Mouse (Mus musculus) kidney, adult 18-20 months (tissue): ENCODE measurements around the gene Pou2f1.

Experiments used
- DNase-seq: peaks from one replicate; pipeline ENCODE4 v3.0.0; 2021

Gene Pou2f1

DNA sequence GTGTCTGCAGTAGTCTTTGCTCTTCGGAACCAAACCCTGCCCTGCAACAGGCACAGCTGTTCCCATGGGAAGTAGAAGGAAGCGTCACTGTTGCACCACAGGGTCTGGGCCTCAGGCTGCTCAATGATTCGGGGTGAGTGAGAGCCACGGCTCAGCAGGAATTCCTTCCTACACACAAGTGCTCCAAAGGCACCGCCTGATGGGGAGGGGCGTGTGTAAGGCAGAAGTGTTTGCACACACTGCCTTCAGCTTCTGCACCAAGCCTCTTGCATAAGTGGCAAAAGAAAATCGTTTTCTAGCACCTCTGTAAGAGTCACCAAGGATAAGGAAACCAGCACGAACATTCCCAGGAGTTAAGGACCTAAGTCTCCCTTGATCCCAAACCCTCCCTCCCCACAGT lies 127.8 kb downstream of the Pou2f1 start:
- no peak for DNase-seq

DNA sequence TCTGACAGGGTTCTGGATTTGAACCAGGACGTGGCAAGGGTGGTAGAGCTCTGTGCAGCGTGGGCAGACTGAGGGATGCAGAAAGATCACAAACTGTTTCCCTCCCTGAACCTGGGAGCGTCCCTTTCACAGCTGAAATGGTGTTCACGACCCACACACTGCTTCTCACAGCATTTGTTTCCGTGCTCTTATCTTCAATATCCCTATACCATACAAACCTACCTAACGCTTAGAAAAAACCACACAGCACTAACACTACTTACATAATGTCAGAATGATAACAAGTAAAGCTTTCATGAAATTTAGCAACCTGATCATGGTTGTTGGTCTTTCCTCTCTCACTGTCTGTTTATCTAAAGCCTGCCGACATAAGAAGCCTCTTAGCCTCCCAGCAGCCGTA lies 133.8 kb downstream of the Pou2f1 start:
- no peak for DNase-seq

DNA sequence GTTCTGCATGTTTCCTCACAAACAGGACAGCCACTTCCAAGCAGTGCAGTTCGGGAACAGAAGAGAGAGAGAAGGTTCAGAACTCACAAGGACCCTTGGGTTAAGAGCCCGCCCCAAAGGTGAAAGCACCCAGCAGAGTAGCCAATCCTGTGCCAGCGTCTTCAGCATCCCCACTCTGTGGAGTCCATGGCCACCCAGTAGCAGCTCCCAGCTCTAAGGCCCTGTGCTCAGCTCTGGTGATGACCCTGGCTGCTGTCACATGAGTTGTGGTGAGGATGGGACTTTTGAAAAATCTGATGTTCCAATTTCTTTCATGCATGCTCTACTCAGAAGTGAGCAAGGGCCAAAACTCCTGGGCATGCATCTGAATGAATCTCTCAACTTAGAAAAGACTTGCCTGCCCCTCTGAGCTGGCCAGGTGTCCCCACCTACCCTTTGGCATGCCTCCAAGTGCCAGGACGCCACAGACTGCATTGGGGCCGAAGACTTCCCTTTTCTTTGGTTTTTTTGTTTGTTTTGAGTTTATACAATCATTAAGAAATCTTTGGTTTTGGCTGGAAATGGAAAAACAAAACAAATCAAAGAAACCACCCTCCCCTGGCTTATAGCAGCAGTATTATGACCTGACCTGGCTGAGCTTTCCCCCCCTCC lies 135.7 kb downstream of the Pou2f1 start:
- DNase-seq = no peak

DNA sequence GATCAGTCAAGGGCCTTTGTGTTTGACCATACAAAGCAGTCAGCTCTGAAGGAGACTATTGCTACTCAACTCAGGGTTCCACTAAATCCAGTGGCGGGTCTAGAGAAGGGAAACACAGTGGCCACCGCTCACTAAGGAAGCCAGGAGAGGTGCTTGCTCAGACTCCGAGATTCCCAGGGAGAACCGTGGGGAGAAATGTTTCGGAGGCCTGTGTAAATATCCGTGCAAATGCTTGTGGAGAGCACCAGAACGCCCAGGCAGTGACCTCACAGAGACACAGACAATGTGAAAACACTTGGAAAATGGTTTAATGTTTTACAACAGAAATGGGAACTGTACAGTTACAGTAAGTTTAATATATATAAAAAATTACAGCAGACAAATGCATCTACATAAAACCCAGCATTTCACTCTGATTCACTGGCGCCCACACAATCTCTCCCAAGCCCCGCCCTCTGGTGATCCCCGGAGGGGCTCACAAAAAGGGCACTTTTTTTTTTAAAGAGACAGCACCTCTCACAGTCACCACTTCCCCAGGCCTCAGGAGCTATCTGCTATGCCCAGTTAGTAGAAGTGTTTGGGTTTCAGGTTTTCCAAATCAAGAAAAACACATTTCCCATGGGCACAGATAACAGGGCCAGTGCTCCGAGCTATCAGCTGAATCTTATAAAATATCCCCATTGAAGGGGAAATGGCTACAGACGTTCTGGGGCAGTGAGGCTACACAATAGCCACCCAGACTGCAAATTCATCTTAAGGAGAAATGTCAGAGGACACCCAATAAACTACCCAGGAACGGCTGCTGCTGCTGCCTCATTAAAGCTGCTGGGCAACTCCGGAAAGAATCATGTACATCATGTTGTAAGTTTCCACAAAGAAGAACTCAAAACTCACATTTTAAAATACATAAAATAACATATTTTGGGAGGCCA lies 137.3 kb downstream of the Pou2f1 start:
- no peak for DNase-seq

DNA sequence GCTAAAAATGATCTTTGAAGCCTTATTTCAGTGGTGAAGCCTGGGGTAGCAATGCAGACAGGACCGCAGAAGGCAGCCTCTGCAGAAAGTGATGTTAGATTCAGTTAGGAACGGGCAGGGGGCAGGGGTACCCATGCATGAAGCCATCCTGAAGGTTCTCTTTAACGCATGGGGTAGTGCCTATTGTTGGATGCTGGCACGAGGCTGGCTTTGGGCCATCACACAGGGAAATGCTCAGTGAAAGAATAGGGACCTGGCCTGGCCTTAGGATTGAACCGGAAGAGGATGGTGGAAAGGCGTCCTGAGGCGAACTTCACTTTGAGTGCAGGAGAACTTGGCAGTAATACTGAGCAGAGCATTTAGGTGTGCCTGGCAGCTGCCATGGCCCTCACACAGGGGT lies 140.4 kb downstream of the Pou2f1 start:
- DNase-seq = no peak

DNA sequence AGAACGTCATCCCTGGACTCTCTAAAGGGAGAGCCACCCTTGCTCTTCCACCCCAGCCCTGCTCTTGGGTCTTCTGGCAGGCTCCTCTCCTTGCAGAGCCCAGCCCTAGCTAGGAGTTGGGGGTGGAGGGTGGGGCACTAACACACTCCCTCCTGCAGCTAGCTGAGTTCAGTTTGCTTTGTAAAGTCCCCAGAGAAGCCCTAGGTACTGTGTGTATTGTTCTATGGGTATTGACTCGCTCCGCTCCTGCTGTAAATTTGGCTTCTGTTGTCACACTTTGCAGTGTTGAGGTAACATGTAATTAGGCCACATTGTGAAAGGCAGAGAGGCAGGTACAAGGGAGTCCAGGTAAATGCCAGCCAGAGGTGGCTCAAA lies 141.3 kb downstream of the Pou2f1 start:
- no peak for DNase-seq

DNA sequence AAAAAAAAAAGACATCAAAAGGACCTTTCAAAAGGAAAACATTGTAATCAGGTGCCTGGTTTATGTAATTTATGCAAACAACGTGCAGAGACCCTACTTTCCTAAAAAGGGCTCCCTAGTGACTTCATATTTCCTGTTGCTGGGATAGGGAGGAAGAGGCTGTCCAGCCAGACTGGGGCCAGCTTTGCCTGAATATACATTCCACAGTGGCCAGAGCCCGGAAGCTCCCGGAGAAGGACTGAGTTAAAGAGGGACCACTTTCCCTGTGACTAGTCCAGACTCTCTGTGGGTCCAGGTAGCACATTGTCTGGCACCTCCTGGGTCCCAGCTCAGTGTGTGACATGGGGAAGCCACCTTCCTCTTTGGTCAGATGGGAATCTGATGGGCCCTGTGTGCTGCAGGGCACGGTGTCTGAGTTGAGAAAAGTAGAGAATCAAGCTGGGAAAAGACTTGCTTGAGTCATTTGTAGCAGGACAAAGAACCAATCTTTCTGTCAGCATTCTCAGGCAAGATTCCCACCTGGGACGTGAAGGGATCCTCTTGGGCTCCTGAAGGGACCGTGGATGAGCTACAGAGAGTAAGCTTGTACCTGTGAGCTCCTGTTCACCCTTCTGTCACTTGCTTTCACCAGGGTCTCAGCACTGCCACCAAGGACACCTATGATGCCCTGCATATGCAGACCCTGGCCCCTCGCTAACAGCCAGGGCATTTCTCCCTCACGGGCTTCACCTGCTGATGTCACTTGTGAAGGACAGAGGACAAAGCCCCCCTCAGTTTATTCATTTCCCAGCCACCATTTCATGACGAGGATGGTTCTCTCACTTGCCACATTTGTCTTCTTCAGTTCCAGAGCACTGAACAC lies 141.9 kb downstream of the Pou2f1 start:
- DNase-seq = no peak

DNA sequence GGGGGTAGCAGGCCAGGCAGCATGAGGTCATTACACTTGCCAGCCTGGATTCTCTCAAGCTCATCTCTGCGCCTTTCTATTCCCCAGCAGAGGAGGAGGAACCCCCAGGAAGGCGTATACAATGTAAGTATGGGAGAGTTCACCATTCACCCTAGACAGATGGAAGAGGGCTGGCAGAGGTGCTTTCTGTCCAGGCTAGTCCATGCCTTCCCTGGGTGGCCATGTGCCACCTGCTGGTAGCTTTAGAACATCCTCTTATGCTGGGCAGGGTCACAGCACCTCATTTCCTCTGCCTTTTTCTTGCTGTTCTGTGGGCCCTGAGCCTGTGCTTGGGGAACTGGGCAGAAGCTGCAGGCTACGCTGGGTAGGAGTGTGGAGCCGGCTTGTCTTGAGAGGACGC lies 144.1 kb downstream of the Pou2f1 start:
- peak; percentile 17 for DNase-seq

DNA sequence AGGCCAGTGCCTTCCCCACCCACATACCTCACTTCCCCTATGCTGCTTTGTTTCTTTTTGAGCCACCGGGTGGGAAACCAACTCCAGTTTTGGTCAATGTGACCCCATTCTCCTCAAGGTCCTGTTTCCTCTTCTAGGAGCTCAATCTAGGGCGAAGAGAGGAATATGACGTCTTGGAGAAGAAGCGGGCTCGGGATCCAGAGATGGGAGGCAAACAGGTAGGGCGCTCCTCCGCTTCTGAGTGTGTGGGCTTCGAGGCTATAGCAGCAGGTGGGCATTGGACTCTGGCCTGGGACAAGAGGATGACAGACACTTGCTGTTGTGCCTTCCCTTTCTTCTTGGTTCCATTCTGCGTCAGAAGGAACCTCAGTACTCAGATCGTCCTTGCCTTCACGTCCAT lies 145.2 kb downstream of the Pou2f1 start:
- DNase-seq = no peak

DNA sequence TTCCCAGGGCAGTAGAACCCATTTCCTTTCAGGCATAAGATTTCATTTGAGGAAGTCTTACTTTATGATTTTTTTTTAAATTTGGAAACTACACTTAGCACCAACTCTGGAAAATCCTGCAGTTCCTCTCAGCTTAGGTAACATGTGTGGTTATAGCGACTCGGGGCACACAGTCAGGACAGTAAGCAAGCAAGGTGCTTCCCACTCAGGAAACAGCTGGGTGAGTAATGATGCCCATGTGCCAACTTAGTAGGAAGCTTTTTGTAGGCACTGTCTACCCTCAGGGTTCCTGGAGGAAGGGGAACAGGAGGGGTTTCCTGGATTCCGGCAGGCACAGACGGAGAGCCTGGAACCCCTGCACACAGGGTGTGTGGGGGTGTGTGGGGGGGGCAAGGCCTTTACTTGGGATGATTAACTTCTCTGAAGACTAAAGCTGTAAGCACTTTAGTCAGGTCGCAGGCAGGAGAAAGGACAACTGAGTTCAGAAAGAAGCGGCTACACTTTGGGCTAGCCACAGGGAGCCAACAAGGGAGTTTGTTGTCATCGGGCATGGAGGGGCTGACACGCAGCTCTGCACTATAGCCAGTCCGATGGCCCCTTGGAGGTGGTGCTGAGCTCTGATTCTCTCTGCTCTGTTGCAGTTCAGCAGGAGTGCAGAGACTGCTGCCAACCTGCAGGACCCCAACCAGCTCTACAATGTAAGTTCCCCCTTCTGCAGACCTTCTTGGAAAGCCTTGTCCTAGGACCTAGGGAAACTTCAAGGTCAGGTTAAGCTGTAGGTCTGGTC lies 146.5 kb downstream of the Pou2f1 start:
- peak; percentile 2 for DNase-seq

DNA sequence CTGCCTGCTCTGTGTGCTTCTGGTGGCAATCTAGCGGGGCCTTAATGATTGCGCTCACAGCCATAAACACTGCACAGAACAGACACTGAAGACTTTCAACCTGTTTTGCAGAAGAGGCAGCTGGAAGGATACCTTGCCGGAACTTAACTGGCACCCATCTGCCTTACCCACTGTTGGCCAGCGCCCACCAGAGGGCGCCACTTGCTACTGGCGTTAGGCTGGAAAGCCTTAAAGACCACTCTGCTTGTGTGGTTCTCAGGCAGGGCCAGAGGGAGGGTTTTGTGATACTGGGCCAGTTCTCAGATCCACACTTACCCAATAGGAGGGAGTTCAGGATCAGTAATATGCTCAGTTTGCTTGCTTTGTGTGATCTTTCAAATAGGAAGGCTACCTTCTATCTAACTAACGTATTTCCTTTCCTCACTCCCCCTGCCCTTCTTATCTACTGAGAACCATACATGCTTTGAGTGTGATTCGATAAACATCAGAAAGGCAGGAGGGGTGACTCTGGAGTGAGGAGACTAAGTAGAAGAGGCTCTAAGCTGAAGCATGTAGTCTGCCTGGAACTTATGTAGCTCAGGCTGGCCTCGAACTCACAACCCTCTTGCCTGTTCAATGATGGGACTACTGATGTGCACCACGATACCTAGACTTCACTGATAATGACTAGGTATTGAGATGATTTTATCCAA lies 148.6 kb downstream of the Pou2f1 start:
- DNase-seq = peak; percentile 75

DNA sequence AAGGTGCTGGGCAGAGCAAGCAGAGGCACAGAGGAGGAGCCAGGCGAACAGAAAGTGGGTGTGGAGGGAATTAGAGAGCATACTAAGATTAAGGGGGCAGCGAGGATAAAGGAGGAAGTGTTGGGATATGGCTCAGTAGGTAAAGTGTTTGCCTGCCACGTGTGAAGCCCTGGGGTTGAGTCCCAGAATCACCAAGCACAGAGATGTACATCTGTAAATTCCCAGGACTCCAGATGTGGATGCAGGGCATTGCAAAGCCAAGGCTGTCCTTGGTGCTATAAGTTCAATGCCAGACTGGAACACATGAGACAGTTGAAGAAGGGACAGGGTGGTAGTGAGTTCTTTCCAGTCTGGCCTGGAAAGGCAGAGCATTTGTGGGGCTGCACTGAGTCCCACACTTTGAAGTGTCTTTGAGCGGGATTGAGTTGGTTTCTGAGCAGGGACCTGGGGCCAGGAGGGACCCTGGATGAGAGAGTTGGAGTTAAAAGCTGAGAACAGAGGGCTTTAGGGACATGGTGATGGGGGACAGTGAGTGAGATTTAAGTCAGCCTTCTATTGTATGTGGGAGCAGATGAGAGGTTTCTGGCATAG lies 149.3 kb downstream of the Pou2f1 start:
- no peak for DNase-seq

DNA sequence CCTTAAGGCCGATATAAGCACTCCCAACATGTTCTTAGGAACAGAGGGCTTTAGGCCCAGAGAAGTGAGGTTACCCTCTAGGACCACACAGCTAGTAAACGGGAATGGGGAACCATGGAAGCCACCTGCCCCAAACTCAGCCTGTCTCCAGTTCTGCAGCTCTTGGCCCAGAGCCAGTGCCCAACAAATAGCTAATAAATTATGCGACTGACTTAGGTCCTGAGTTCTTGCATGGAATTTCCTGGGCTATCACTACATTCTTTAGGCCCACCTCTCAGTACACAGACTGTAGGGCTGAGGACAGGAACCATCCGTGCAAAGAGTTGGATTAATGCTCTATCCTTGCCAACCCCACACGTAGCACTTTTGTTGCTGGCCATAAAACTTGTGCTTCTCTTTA lies 150.3 kb downstream of the Pou2f1 start:
- DNase-seq = no peak

DNA sequence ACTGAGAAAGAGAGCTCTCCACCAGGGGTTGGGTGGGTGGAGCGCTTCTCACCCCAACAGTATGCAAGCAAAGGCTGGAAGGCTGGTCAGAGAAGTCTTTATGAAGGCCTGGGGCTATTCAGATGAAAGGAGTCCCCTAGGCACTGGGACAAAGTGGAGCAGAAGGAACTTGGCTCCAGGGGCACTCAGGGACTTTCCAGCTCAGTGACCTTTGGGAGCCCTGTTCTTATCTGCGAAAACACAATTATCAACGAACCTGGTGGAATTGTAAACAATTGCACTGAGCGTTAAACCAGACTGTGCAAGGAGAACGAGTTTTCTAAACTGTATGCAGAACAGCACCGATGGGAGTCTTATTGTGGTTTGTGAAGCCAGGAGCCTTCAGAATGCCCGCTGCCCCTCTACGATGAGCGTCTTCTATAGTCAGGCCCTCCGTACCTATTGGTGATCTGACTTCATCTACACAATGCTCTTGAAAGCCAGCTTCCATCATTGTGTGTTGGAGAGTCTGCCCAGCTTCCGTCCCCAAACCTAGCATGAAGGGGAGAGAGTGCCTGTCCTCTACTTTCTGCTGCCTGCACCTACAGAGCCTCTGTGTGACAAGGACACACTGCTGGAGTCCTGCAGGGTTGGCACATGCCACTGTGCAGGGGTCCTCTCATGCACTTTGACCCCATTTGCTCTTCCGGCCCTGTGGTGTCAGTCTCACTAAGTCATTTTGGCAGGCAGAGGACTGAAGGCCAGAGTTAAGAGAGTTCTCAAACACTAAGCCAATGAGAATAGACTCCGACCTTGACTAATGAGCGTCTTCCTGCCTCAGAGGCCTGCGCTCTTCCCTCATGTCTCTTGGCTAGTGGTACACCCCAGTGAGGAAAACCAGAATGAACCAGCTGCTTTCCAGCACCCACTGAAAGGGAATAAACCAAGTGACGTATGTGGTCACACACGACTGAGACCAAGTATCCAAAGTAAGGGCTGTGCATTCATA lies 152.7 kb downstream of the Pou2f1 start:
- DNase-seq = no peak

DNA sequence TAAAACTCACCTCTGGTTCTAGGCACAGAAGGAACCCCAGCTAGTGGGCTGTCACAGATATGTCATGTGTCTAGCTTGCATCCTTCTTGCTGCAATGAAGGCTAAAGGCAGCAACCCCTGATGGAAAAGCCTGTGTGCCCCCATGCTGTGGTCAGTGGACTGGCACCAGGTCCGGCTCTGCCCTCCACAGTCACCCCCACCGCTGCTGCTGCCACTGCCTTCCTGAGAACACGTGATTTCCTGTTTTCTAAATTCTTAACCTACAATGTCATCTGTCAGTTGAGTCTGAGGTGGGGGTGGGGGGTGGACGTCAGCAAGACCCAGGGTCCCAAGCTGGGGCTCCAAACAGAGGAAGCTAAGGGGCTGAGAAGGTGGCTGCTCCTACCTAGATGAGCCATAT lies 153.6 kb downstream of the Pou2f1 start:
- DNase-seq = no peak

DNA sequence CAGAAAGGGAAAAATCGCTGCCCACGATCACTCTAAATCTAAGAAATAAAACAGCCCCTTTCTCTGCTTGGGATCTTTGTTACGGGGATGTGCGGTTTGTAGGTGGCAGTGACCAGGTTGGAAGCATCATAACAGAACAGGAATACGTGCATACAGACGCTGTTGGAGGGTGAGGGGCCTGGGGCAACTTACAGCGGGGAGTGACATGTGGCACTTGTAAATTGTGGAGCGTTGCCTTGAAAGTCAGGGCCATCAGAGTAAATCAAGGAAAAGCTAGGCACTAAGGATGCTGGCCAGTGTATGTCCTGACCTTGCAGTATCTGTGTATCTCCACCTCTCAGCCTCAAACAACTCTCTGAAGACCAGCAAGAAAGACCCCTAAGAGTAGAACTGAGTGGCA lies 154.1 kb downstream of the Pou2f1 start:
- no peak for DNase-seq

DNA sequence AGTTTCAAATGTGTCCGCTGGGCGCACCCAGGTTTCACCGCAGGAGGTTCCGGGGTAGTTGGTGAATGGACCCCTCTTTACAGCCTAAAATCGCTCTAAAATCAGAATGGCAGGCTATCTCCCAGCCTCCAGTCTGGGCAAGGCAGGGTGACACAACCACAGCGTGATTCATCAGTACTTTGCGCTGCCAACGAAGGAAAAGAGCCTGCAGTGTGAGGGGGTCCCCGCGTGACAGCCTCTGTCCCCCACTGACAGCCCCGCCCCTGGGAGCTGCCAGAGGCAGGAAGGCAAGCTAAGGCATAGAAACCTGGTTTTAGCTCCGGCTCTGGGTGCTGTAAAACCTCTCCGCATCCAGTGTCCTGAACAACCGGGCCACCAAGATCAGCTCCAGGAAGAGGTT lies 157.1 kb downstream of the Pou2f1 start:
- DNase-seq = no peak

DNA sequence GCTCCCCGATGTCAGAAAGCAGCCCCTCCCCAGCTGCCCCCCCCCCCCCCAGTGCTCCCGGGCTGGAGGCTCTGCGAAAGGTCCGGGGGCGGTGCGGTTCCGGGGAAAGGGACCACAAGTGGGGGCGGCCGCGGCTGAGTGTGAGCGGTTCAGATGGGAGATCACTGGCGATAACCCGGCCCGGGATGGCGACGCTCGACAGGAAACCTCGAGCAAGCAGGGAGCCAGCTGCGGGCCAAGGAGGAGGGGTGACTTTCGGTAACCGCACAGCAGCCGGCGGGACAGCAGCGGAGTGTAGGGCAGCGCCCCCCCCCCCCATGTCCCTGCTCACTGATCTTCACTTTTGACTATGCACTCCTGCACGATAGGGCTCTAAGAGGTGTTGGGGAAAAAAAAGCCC lies 157.5 kb downstream of the Pou2f1 start:
- no peak for DNase-seq

DNA sequence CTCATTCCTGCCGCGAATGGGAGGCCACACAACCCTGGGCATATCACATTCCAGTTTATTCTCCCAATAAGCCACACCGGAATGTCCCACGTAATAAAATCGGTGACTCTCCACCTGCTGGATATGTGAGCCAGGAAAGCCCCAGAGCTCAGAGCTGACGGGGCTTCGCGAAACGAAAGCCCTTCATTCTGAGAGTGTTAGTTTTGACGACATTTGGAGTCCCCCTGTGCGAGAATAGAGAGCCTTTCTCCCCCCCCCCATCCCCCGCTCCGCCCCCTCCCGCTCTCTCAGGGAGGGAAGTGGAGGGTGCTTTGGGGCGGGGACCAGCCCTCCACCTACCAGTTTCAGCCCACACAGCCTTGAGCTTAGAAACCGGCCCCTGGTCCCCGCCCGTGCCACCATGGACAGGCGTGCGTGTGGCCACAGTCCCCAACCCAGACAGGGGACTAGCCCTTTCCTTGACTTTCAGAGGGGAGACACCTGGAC lies 158.0 kb downstream of the Pou2f1 start:
- DNase-seq = no peak

DNA sequence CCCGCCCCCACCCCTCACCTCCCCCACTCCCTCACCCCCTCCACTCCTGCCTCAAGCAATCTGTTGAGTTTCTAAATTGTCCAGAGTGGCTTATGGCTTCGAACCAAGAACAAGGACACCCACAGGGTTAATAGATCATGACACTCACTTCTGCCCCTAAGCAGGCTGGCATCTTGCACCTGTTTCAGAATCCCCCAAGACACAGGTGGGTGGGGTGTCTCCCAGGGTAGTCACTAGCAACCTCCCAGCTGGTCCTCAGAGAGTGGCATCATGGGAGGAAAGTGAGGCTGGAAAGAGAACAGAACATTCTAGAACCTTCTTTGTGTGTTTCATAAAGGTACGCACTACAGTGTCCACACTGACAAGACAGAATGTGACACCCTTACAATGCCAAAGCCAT lies 158.9 kb downstream of the Pou2f1 start:
- no peak for DNase-seq
